Mouse (Mus musculus): ENCODE measurements around the gene Pnkp.

GRCm38 (mm10) chr7:44867010-44867702, 10.2 kb downstream of the Pnkp start:
- no peak for TF ChIP-seq CTCF (IDR thresholded peaks at IDR 0.05; ENCODE audit: low read depth, low read length)
- TF ChIP-seq POLR2A (IDR thresholded peaks at IDR 0.05; ENCODE audit: insufficient read depth, low read length): no peak

All from ES-Bruce4 (cell line).